Mouse (Mus musculus) heart, embryonic 12.5 days (tissue): ENCODE data around the gene Tufm. TPM values are rescaled to one million over a fixed set of nuclear protein-coding genes. Genes with fewer than 3 reads are reported as not detected.

Source experiments
- ATAC-seq: fragments of 200-750 bp; cut with Nextera tagmentation; 2 replicates; pipeline ENCODE4 v1.8.0; 2017; ENCODE audit warnings: moderate TSS enrichment, moderate library complexity; ENCODE audit not compliant: insufficient number of reproducible peaks, low FRiP score
- H3K27ac ChIP-seq: fragments of 300-500 bp; sonication (generic); 2 replicates; pipeline ENCODE4 v1.5.1; 2016; ENCODE audit warnings: mild to moderate bottlenecking, moderate library complexity; ENCODE audit not compliant: poor library complexity, severe bottlenecking
- H3K27me3 ChIP-seq: fragments of 300-500 bp; sonication (generic); replicated peaks from 2 replicates; pipeline ENCODE4 v1.6.1; 2016; ENCODE audit warnings: mild to moderate bottlenecking, moderate library complexity
- H3K36me3 ChIP-seq: fragments of 300-500 bp; sonication (generic); 2 replicates; pipeline ENCODE4 v1.6.1; 2016; ENCODE audit warnings: mild to moderate bottlenecking, moderate library complexity
- H3K4me1 ChIP-seq: fragments of 300-500 bp; sonication (generic); replicated peaks from 2 replicates; pipeline ENCODE4 v1.6.1; 2016; ENCODE audit warnings: mild to moderate bottlenecking
- H3K4me2 ChIP-seq: fragments of 300-500 bp; sonication (generic); 2 replicates; pipeline ENCODE4 v1.6.1; 2016; ENCODE audit warnings: mild to moderate bottlenecking, moderate library complexity
- H3K4me3 ChIP-seq: fragments of 300-500 bp; sonication (generic); 2 replicates; pipeline ENCODE4 v1.5.1; 2016; ENCODE audit warnings: mild to moderate bottlenecking
- H3K9ac ChIP-seq: fragments of 300-500 bp; sonication (generic); 2 replicates; pipeline ENCODE4 v1.6.1; 2016; ENCODE audit warnings: mild to moderate bottlenecking, moderate library complexity
- H3K9me3 ChIP-seq: fragments of 300-500 bp; sonication (generic); replicated peaks from 2 replicates; pipeline ENCODE4 v1.6.1; 2016; ENCODE audit warnings: mild to moderate bottlenecking, moderate library complexity
- WGBS: fragments of 180-500 bp; shearing (Covaris S2); methylation state at CpG from one replicate; pipeline ENCODE4 v1.1.7; 2016; 5-methylcytosine and 5-hydroxymethylcytosine counted together
- polyA plus RNA-seq: library from polyadenylated mRNA; unstranded; fragments of >200 nt; fragmentation: Nextera tagmentation; extraction: Ambion mirVana; gene quantifications from 2 replicates; pipeline ENCODE4 v1.2.1, GENCODE M21; 2016

Tufm gene
- polyA plus RNA-seq, 1 experiment from 2014 or later = 167 TPM

- H3K9me3 ChIP-seq = no peaks in the 10 kb centered on the region
- H3K9ac ChIP-seq = peak overlapping the region; percentile 100
- peak; percentile 89 for ATAC-seq
- peak overlapping the region; percentile 100 for H3K27ac ChIP-seq
- H3K4me2 ChIP-seq = peak overlapping the region; percentile 83
- peaks cover 41% of the 10 kb centered on the region for H3K36me3 ChIP-seq
- WGBS = under 1% methylated on average over 51 of the region's 57 CpGs
- peaks cover 13% of the 10 kb centered on the region for H3K4me1 ChIP-seq
- peak overlapping the region; percentile 99 for H3K4me3 ChIP-seq
- H3K27me3 ChIP-seq = no peaks in the 10 kb centered on the region
Measured at GRCm38 (mm10) chr7:126502023-126502741, 15.0 kb downstream of the Tufm start.

- H3K9ac ChIP-seq = peak overlapping the region; percentile 100
- H3K4me3 ChIP-seq = peak overlapping the region; percentile 99
- no peaks in the 10 kb centered on the region for H3K27me3 ChIP-seq
- H3K27ac ChIP-seq = peak overlapping the region; percentile 100
- ATAC-seq = no peak
- H3K4me2 ChIP-seq = peak overlapping the region; percentile 83
- WGBS = under 1% methylated on average over 40 of the region's 40 CpGs
- peaks cover 35% of the 10 kb centered on the region for H3K36me3 ChIP-seq
- no peaks in the 10 kb centered on the region for H3K9me3 ChIP-seq
- H3K4me1 ChIP-seq = peaks cover 13% of the 10 kb centered on the region
Measured at GRCm38 (mm10) chr7:126502751-126503150, 15.6 kb downstream of the Tufm start.

- Histone ChIP-seq H3K4me2 (peak within 1 kb of the TSS; percentile 83), H3K4me1 (peaks cover 13% of the 10 kb centered on the region), H3K4me3 (peak within 1 kb of the TSS; percentile 99), H3K27ac (peak within 1 kb of the TSS; percentile 100), H3K9ac (peak within 1 kb of the TSS; percentile 100), H3K9me3 (no peaks in the 10 kb centered on the region), H3K27me3 (no peaks in the 10 kb centered on the region), H3K36me3 (peaks cover 29% of the 10 kb centered on the region)
- ATAC-seq = peak; percentile 91
- under 1% methylated on average over 66 of the region's 72 CpGs for WGBS
Measured at GRCm38 (mm10) chr7:126503273-126503878, 16.2 kb downstream of the Tufm start, which contains the start of gene Atxn2l. Atxn2l (minus strand) TSS chr7:126503437.

GRCm38 (mm10) chr7:126504913-126505312 lies 17.8 kb downstream of the Tufm start:
- peaks cover 13% of the 10 kb centered on the region for H3K4me1 ChIP-seq
- H3K4me3 ChIP-seq = no peak overlapping the region
- H3K4me2 ChIP-seq = no peak overlapping the region
- no peaks in the 10 kb centered on the region for H3K27me3 ChIP-seq
- no peaks in the 10 kb centered on the region for H3K9me3 ChIP-seq
- ATAC-seq = no peak
- no peak overlapping the region for H3K27ac ChIP-seq
- no peak overlapping the region for H3K9ac ChIP-seq
- 62% methylated on average over 2 of the region's 2 CpGs for WGBS
- peaks cover 14% of the 10 kb centered on the region for H3K36me3 ChIP-seq

GRCm38 (mm10) chr7:126507126-126507778 lies 20.1 kb downstream of the Tufm start:
- no peak for ATAC-seq
- WGBS = 76% methylated on average over 8 of the region's 8 CpGs
- H3K4me1 ChIP-seq = peaks cover 5% of the 10 kb centered on the region; the same call in 1 of the 2 replicates
- H3K9me3 ChIP-seq = no peaks in the 10 kb centered on the region
- H3K36me3 ChIP-seq = no peaks in the 10 kb centered on the region
- no peaks in the 10 kb centered on the region for H3K27me3 ChIP-seq
- no peak overlapping the region for H3K4me2 ChIP-seq
- no peak overlapping the region for H3K27ac ChIP-seq
- H3K4me3 ChIP-seq = no peak overlapping the region
- no peak overlapping the region for H3K9ac ChIP-seq

- WGBS = 58% methylated on average over 3 of the region's 3 CpGs
- no peak for ATAC-seq
- no peak overlapping the region for H3K4me3 ChIP-seq
Measured at GRCm38 (mm10) chr7:126511287-126511686, 24.1 kb downstream of the Tufm start.

GRCm38 (mm10) chr7:126518261-126518941 lies 31.2 kb downstream of the Tufm start:
- ATAC-seq = no peak
- H3K4me1 ChIP-seq = no peaks in the 10 kb centered on the region
- WGBS = 78% methylated on average over 5 of the region's 5 CpGs
- no peaks in the 10 kb centered on the region for H3K36me3 ChIP-seq
- no peak overlapping the region for H3K9ac ChIP-seq
- H3K4me3 ChIP-seq = no peak overlapping the region
- H3K4me2 ChIP-seq = no peak overlapping the region
- H3K9me3 ChIP-seq = no peaks in the 10 kb centered on the region
- no peak overlapping the region for H3K27ac ChIP-seq
- 0 out of 2 replicates have a peak, but pooled peaks cover 3% of the 10 kb centered on the region for H3K27me3 ChIP-seq

More at GRCm38 (mm10) chr7:126511287-126511686, 24.1 kb downstream of the Tufm start:
- no peak overlapping the region for H3K4me2 ChIP-seq
- H3K36me3 ChIP-seq = no peaks in the 10 kb centered on the region
- H3K27me3 ChIP-seq = no peaks in the 10 kb centered on the region
- no peak overlapping the region for H3K27ac ChIP-seq
- no peaks in the 10 kb centered on the region for H3K9me3 ChIP-seq
- H3K9ac ChIP-seq = no peak overlapping the region
- H3K4me1 ChIP-seq = no peaks in the 10 kb centered on the region

- H3K4me1 ChIP-seq = no peaks in the 10 kb centered on the region
- H3K27me3 ChIP-seq = 0 out of 2 replicates have a peak, but pooled peaks cover 3% of the 10 kb centered on the region
- H3K36me3 ChIP-seq = no peaks in the 10 kb centered on the region
- no peak for ATAC-seq
- no peak overlapping the region for H3K4me2 ChIP-seq
- H3K9ac ChIP-seq = no peak overlapping the region
- no peak overlapping the region for H3K27ac ChIP-seq
- 50% methylated on average over 2 of the region's 2 CpGs for whole genome bisulfite sequencing
- no peak overlapping the region for H3K4me3 ChIP-seq
- H3K9me3 ChIP-seq = no peaks in the 10 kb centered on the region
Measured at GRCm38 (mm10) chr7:126519513-126519912, 32.4 kb downstream of the Tufm start.

- no peaks in the 10 kb centered on the region for H3K36me3 ChIP-seq
- no peak overlapping the region for H3K9ac ChIP-seq
- 0 out of 2 replicates have a peak, but pooled peaks cover 3% of the 10 kb centered on the region for H3K27me3 ChIP-seq
- H3K27ac ChIP-seq = no peak overlapping the region
- H3K4me3 ChIP-seq = no peak overlapping the region
- H3K4me2 ChIP-seq = no peak overlapping the region
- no peaks in the 10 kb centered on the region for H3K4me1 ChIP-seq
- no peaks in the 10 kb centered on the region for H3K9me3 ChIP-seq
- ATAC-seq = no peak
- 70% methylated on average over 3 of the region's 3 CpGs for WGBS
Measured at GRCm38 (mm10) chr7:126523316-126523715, 36.2 kb downstream of the Tufm start.

- Histone ChIP-seq H3K4me3 (no peak overlapping the region), H3K9me3 (no peaks in the 10 kb centered on the region), H3K9ac (no peak overlapping the region), H3K4me1 (no peaks in the 10 kb centered on the region), H3K27me3 (no peaks in the 10 kb centered on the region), H3K4me2 (no peak overlapping the region), H3K27ac (no peak overlapping the region), H3K36me3 (no peaks in the 10 kb centered on the region)
- ATAC-seq = no peak
- 15% methylated on average over 1 of the region's 1 CpGs for WGBS
Measured at GRCm38 (mm10) chr7:126528166-126528577, 41.0 kb downstream of the Tufm start.

- Histone ChIP-seq H3K27me3 (peaks cover 11% of the 10 kb centered on the region), H3K9ac (no peak overlapping the region), H3K27ac (no peak overlapping the region), H3K9me3 (no peaks in the 10 kb centered on the region), H3K4me1 (0 out of 2 replicates have a peak, but pooled peaks cover 5% of the 10 kb centered on the region), H3K36me3 (no peaks in the 10 kb centered on the region), H3K4me3 (no peak overlapping the region), H3K4me2 (no peak overlapping the region)
- WGBS = 66% methylated on average over 1 of the region's 1 CpGs
- ATAC-seq = no peak
Measured at GRCm38 (mm10) chr7:126533434-126533833, 46.3 kb downstream of the Tufm start.
